Mouse (Mus musculus): Measurements from ENCODE around the gene Mark2.

GRCm38 (mm10) chr19:7267091-7267741 lies 74.4 kb downstream of the Mark2 start, which contains the start of gene Rcor2:
- TF ChIP-seq POLR2A (IDR thresholded peaks at IDR 0.05; ENCODE audit: low read depth, low read length) = peak; percentile 58; the same call in 1 of the 2 replicates
- no peak for TF ChIP-seq CTCF (IDR thresholded peaks at IDR 0.05; ENCODE audit: borderline replicate concordance, insufficient read depth, low read length)

Data from embryonic fibroblast, embryonic 13.5 days (primary cell).